Mouse (Mus musculus) ovary, postnatal 10 days (tissue): ENCODE data around the gene Ccdc7a.
A peak's percentile ranks its signal among the peaks of the same experiment; 100 is the strongest.
"Not testable (repeated sequence)": the region's sequence is repeated elsewhere in the genome, so short reads cannot be mapped to it uniquely, and the experiment has no call there.

Experiments
- DNase-seq: peaks from one replicate; pipeline ENCODE4 v3.0.0; 2022; ENCODE audit warnings: low spot score

Ccdc7a gene

GRCm38 (mm10) chr8:129065417-129065816, at the start of gene Ccdc7a:
Gene Ccdc7a, minus strand, starts transcription at chr8:129065517.
- not testable (repeated sequence) for DNase-seq

DNA sequence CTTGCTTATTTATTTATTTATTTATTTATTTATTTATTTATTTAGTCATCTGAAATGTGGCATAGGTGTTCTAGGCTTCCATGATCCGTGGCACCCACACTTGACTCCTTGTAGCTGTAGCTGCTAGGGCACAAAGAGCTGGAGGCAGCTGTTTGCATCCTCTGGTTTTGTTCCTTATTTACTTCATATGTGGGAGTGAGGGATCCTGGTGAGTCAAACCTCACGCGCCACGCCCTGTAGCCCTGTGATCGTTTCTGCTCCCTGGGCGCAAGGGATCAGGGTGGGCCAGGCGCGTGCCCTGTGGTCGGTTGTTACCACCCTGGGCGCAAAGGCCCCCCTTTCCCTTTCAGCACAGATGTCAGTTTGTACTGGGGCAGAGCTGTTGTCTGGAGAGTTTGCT, 1.5 kb upstream of the Ccdc7a start, which contains the start of gene Ccdc7b:
Gene Ccdc7b, plus strand, starts transcription at position 301 of the 400 bp plus-strand sequence.
- DNase-seq = not testable (repeated sequence)

DNA sequence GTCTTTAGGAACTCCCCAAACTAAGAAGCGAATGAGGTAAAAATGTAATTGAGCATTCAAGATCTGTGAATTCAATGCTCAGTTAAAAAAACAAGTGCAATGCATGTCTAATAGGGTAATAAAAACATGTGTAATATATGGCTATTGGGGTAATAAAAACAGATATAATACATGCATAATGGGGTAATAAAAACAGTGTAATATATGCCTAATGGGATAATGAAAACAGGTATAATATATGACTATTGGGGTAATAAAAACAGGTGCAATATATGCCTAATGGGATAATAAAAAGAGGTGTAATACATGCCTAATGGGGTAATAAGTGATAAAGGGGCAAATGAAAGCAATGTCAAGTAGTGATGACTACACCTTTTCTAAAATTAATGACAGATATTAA, 73.9 kb downstream of the Ccdc7a start:
- no peak for DNase-seq

DNA sequence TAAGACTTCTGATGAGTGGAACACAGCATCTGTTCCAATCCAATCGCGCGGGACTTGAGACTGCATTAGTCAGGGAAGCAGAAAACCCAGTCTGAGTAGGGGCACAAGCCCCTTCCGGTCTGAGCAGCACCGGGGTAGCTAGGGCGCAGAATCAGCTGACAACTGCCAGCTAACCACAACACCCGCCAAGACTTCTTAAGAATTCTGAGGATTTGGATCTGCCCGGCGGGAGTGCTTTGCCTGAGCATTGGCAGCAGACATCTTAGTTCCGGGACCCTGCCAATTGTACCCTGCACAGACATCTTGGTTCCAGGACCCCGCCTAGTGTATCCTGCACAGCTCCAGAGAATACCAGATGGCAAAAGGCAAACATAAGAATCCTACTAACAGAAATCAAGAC, 116.4 kb downstream of the Ccdc7a start:
- DNase-seq = not testable (repeated sequence)

GRCm38 (mm10) chr8:128941022-128941641, 124.2 kb downstream of the Ccdc7a start:
- DNase-seq = peak; percentile 7

- DNase-seq = no peak
These were observed 131.9 kb downstream of the Ccdc7a start for GRCm38 (mm10) chr8:128933446-128933845.

DNA sequence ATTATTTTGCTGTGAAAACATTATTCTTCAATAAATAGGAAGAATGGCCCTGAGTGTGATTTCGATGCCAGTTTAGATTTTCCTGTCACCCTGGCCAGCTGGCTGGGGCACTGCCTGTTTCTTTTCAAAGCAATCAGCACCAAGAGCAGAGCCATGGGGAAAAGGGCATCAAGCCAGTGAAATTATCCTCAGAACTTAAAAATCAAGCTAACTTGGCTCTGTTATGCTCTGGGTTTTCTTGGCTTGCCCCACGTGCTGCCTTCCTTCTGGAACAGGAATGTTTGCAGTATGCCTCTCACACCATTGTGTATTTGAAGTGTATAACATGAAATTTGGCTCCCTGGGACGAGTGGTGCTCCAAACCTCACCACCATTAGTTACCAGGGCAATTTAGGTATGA, 182.6 kb downstream of the Ccdc7a start:
- no peak for DNase-seq

DNA sequence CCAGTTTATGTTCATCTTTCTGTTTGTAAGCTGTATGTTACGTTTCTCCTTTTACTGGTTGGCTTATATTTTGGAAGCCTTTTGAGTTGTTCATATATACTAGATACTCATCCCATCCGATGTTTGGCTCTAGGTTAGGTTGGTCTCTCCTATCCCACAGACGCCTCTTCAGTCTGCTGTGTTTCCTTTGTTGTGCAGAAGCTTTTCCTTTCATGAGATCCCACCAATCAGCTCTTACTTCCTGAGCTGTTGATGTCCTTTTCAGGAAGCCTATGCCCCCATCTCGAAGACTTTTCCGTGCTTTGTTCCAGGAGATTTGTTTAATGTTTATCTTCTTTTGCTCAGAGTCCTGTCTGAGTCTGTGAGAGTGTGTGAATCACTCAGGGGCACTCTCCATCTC, 221.6 kb downstream of the Ccdc7a start:
- DNase-seq = no peak

GRCm38 (mm10) chr8:128812521-128812920, 252.8 kb downstream of the Ccdc7a start:
- no peak for DNase-seq

GRCm38 (mm10) chr8:128798594-128798993, 266.7 kb downstream of the Ccdc7a start, which contains the start of gene Gm3952:
Gene Gm3952, minus strand, starts transcription at chr8:128798694.
- no peak for DNase-seq

DNA sequence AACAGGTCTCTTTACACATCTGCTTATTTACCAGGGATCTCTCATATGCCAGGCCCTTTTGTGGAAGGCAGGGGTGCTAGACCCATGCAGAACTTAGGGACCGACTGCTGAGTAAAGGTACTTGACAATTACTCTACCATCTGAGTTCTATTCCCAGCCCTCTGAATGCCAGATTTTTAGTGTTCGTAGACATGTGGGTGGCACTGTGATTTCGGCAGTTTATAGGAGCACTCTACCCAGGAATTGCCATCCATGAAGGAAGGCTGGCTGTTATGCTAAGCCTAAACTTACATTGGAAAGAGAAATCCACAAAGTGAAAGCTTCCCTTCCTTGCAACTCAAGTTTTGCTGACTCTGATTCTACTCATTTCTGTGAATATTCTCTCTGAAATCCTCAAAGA, 329.6 kb downstream of the Ccdc7a start:
- DNase-seq = no peak

- DNase-seq = no peak
These were observed 331.2 kb downstream of the Ccdc7a start for GRCm38 (mm10) chr8:128734118-128734517.

GRCm38 (mm10) chr8:128732254-128732653, 333.1 kb downstream of the Ccdc7a start:
- no peak for DNase-seq

GRCm38 (mm10) chr8:128727213-128727612, 338.1 kb downstream of the Ccdc7a start:
- DNase-seq = no peak

DNA sequence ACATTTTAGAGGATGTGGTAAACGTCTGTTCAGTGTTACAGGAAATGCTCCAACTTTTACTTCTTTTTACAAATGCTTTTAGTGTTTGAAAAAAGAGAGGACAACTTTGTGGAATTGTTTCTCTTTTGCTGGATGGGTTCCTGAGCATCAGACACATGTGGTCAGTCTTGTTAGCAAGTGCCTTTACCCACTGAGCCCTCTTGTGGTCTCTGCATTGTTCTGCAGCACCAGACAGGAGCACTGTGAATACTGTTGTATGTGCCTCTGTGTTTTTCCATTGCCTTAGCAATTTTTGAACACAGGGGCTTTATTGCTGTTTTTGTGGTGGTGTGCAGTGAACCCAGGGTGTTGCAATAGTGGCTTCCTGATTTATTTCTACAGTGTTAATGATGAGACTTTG, 340.5 kb downstream of the Ccdc7a start:
- DNase-seq = no peak

DNA sequence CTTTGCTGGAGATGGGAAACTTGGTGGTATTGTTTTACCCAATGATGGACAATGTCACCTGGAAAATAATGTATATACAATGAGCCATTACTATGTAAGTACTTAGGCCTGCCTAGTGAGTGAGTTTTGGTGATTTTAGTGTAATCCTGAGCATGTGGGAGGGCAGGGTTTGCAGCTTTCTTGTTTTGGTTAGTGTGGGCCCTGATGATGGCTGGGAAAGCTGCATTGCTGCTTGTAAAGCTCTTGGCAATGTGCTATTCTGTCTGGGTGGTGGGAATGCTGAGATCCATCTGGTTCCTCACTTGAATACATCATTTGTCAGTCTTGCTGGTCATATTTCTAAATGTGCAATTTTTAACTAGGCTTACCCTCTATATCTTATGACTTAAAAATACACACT, 349.1 kb downstream of the Ccdc7a start:
- DNase-seq = no peak

GRCm38 (mm10) chr8:128709261-128709660, 356.1 kb downstream of the Ccdc7a start:
- DNase-seq = peak; percentile 42

DNA sequence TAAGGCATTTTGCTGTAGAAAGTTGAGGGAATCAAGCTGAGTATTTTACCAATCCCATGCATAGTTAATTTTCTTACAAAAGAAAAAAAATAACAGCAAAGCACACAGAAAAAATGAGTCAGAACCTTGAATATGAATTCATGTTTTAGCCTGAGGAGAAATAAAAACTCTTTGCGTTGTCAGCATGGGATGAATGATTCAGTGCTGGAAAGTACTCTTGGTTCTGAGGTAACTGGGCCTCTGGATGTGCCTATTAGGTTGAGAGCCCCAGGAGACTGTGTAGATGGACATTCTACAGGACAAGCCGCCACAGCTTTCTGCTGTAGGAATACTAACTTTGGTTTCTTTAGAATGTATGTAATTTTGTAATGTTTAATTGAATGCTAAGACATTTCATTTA, 360.5 kb downstream of the Ccdc7a start:
- DNase-seq = no peak

DNA sequence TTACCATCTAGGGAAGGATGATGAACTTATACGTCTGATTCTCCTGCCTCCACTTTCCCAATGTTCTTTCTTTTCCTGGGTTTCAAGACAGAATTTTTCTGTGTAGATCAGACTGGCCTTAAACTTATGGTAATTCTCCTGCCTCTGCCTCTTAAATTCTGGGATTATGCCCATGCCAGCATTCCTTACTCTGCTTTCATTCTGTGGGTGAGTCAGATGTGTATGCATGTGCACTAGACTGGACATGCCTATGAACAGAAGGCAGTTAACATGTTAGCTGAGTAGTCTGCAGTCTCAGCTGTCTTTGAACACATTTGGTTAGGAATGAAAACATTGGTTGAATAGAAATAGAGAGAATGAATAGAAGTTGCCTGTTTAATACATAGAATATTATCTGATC, 360.9 kb downstream of the Ccdc7a start:
- DNase-seq = no peak

DNA sequence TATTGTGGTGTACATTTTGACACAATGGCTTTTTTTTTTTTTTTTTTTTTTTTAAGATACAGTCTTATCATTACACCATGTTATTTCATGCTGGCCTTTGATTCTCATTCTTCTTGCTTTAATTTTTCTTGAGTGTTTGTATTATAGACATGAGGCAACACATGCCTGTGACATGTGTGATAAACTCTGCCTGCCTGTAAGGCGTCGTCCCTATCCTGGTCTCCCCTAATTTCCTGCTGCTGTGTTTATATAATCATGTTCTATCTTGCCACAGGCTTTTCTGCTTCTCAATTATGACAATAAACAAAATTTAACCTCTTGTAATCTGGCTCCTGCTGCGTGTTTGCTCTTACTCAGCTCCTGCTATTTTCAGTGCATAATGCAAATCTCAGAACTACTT, 367.4 kb downstream of the Ccdc7a start:
- no peak for DNase-seq

- no peak for DNase-seq
These were observed 368.5 kb downstream of the Ccdc7a start for GRCm38 (mm10) chr8:128696701-128697397.

- no peak for DNase-seq
These were observed 375.3 kb downstream of the Ccdc7a start for GRCm38 (mm10) chr8:128690056-128690455.

DNA sequence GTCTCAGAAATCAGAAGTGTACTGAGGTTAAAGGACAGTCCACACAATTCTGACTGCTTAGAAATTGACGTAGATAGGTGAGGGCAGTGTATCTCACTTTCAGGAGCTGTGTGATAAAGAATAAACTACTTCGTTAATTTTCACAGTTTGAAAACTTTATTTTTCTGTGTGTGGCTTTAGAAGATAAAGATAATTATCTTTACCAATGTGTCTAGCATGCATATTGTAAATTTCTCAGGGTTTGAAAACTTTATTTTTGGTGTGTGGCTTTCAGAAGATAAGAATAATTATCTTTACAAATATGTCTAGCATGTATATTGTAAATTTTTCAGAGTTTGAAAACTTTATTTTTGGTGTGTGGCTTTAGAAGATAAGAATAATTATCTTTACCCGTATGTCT, 376.6 kb downstream of the Ccdc7a start:
- no peak for DNase-seq
